Mouse (Mus musculus) frontal cortex, postnatal 36 days (tissue): Measurements from ENCODE around the gene Lrrc46.

Experiments used
- DNase-seq, 2 experiments: peaks; one replicate each; pipeline ENCODE4 v3.0.0; 2022; ENCODE audit warnings: low spot score in 2 of 2

Gene Lrrc46

DNA sequence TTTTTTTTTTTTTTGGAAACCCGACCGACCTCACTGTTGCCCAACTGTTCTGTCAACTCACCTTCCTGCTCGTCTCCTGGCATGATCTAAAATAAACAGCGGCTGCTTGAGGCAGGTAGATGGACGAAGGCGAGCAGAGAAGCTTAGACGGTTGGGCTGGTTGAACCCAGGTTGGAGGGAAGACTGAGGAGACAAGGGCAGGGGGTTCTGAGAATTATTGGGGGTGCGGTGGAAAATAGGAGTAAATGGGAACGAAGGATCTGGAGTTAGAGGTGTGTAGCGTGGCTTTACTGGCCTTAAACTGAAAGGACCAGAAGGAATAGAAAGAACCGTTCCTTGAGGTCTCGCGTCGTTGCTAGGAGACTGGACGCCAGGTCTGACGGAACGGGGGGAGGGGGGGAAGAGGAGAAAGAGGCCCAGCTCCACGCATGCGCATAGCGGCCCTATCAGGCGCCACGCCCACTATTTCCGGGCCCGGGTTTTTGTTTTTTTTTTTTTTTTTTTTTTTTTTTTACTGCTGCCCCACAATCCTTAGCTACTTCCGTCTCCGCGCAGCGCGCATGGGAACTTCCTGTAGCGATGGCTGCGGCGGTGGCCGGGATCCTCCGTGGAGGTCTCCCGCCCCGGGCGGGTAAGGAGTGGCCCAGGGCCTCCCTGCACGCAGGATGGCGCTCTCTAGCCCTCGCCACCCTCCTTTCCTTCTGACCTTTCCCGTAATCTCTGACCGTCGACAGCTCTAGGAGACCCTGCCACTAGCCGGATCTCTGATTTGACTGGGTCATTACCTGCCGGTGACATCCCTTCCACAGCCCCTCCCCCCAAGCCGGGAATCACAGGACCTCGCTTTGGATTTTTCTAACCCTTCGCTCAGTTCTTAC lies at the start of gene Lrrc46, which contains the start of gene Mrpl10:
TSS of gene Lrrc46 (minus strand) at position 386 of the 878 bp plus-strand sequence.
TSS of gene Mrpl10 (plus strand) at position 539 of the 878 bp plus-strand sequence.
- peak; percentile 78 to 81 for DNase-seq

DNA sequence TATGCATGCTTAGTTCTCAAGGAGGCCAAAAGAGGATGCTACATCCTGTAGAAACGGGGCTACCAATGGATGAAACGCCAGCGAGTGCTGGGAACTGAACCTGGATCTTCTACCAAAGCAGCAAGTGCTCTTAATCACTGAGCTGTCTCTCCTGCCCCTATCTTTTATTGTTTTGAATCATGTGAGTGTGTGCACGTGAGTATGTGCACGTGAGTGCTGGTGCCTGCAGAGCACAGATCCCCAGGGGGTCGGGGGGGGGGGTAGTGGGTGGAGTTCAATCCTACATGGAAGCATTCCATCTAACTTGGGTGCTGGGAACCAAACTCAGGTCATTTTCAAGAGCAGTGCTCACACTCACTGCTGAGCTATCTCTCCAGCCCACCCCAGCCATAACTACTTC lies 45.2 kb upstream of the Lrrc46 start:
- DNase-seq = no peak

GRCm38 (mm10) chr11:97084821-97085505 lies 43.8 kb upstream of the Lrrc46 start:
- DNase-seq = no peak

- peak; percentile 45 to 55 for DNase-seq
Observed at GRCm38 (mm10) chr11:97083401-97084140, 42.4 kb upstream of the Lrrc46 start.

GRCm38 (mm10) chr11:97082977-97083376 lies 41.8 kb upstream of the Lrrc46 start:
- DNase-seq = peak in 1 of 2 experiments; percentile 41

- no peak for DNase-seq
Observed at GRCm38 (mm10) chr11:97080291-97080690, 39.1 kb upstream of the Lrrc46 start.

DNA sequence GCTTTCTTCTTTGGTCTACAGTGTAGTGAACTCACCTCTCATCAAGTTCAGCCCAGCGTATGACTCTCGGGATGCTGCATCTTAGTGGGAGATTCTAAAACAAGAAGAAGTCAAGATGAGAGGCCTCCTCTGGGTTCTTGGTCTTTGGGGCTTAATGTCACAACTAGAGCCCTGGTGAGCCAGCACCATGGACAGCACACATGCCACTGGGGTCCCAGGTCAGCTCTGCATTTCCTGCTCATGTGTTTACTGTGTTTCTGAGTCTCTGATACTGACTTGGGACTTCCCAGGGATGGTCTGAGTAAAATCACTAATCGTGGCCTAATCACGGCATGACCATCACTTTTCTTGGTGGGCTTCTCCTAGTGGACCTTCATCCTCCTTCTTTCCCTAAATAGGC lies 37.5 kb upstream of the Lrrc46 start:
- no peak for DNase-seq

DNA sequence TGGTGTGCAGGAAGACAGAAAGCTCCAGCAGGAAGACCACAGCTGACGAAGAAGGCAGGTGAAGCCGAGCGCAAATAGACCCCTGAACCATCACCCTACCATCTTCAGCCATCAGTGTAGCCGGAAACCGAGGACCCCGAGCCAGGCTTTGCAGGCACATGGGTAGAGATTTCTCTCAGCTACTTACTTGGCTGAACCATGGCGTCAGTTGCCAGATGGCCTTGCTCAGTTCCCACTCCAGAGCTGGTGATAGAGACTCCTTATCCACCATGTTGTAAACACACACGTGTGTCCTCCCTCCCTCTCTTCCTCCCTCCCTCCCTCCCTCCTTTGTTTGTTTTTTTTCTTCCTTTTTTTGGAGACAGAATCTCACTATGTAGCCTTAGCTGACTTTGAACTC lies 33.0 kb upstream of the Lrrc46 start:
- DNase-seq = no peak

DNA sequence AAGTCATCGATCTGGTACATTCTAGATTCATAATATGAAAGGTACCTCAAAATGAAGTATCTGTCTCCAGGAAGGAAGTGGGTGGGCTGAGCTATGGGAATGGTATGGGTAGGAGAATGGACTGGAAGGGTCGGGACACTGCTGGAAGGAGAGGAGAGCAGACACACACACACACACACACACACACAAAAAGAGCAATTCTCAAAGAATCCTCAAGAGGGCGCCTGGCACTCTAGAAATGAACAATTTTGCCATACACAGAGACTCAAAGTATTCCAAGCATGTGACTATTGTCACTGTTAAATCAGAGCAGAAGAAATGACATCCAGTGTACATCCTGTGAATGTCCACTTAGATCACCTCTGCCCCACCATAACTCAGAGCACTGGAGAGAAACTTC lies 31.3 kb upstream of the Lrrc46 start:
- DNase-seq = peak; percentile 52 to 72

- no peak for DNase-seq
Observed at GRCm38 (mm10) chr11:97071129-97071528, 29.9 kb upstream of the Lrrc46 start.

- no peak for DNase-seq
Observed at GRCm38 (mm10) chr11:97069770-97070169, 28.6 kb upstream of the Lrrc46 start.

GRCm38 (mm10) chr11:97069333-97069732 lies 28.1 kb upstream of the Lrrc46 start:
- no peak for DNase-seq

DNA sequence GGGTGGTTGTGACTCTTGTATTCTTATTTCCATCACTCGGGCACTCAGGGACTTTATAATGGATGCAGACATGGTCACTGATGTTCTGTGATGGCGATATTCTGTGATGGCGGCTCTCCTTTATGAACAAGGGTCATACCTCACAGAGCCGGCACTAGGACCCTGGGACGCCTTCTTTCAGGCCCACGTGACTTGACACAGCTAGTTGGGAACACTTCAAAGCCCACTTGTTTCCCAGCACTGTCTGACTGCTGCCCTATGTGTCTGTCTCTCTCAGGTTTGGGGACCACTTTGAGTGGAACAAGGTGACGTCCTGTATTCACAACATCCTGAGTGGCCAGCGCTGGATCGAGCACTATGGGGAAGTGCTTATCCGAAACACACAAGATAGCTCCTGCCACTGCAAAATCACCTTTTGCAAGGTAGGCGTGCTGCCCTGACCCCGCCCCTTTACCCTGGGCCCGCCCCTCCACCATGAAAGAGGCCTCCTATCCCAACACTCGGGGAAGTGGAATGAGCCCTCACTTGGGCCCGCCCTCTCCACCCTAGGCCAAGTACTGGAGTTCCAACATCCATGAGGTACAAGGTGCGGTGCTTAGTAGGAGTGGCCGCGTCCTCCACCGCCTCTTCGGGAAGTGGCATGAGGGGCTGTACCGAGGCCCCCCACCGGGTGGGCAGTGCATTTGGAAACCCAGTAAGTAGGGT lies 25.6 kb upstream of the Lrrc46 start:
- no peak for DNase-seq

- DNase-seq = no peak
Observed at GRCm38 (mm10) chr11:97065538-97066295, 24.5 kb upstream of the Lrrc46 start.

- no peak for DNase-seq
Observed at GRCm38 (mm10) chr11:97063921-97064295, 22.7 kb upstream of the Lrrc46 start.

DNA sequence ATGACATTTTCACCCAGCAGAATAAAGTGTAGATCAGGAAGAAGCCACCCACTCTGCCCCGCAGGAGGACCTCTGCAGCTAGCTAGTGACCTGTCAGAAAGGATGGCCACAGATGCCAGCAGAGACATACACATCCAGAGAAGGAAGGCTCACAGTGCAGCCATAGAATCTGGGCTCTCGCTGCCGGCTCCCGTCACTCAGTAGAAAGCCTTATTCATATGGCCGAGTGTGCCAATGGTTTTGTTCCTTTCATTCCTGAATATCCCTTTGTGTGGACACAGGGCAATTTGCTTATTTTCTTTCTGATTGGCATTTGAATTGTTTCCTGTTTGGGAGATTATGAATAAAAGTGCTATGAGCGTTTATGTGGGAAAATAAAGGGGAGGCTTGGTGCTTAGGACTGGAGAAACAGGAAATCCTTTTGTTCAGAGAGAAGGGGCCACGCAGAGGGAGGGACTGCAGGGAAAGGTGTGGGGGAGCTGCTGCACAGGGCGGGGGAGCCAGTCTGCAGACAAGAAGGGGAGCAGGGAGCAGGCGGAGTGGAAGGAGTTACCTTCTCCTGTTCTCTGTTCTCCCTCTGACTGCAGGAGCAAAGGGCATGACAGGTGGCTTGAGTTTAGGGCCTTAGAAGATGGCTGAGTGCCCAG lies 22.2 kb upstream of the Lrrc46 start:
- no peak for DNase-seq

DNA sequence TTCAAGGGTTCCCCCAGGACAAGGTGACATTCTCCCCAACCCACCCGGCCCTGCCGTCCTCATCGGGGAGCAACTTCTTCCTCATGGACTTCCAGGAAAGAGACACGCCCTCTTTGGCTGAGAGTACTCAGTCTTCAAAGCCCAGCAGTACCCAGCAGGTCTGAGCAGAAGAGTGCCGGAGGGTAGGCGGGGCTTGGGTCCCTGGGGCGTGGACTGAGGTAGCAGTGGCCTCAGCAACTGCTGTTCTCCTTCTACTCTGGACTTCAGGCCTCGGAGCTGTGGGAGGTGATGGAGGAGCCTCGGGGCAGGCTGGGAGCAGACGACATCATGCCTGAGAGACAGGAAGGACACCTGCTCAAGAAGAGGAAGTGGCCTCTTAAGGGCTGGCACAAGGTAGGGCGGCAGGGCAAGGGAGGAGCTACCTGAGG lies 11.0 kb upstream of the Lrrc46 start:
- DNase-seq = no peak

GRCm38 (mm10) chr11:97050944-97051586 lies 9.9 kb upstream of the Lrrc46 start:
- no peak for DNase-seq

- peak; percentile 68 to 74 for DNase-seq
Observed at GRCm38 (mm10) chr11:97050216-97050943, 9.2 kb upstream of the Lrrc46 start, which contains the start of gene Osbpl7. Osbpl7 (plus strand) TSS chr11:97050628.
